Mouse (Mus musculus) effector memory CD4-positive, alpha-beta T cell, adult 7 months (primary cell): Measurements from ENCODE around the gene Hscb. TPM values are rescaled to one million over a fixed set of nuclear protein-coding genes. Genes with fewer than 3 reads are reported as not detected.

Experiments
- polyA plus RNA-seq: library from polyadenylated mRNA; unstranded; fragments of 100-300 nt; shearing (Covaris generic); gene quantifications from one replicate; pipeline ENCODE4 v1.2.1, GENCODE M21; 2017

Gene Hscb
- 16.4 TPM for polyA plus RNA-seq

GRCm38 (mm10) chr5:110839678-110840365, at the start of gene Hscb, which contains the start of gene Chek2:
Hscb (minus strand) TSS chr5:110839777.
Chek2 (plus strand) TSS chr5:110839979.

GRCm38 (mm10) chr5:110879584-110880374, 40.2 kb upstream of the Hscb start, which contains the start of gene Ttc28:
Ttc28 (plus strand) TSS chr5:110879803.

GRCm38 (mm10) chr5:110809667-110810325, 29.8 kb downstream of the Hscb start, which contains the start of gene Ulk1:
Ulk1 (minus strand) TSS chr5:110810097.

GRCm38 (mm10) chr5:110779998-110780760, 59.4 kb downstream of the Hscb start, which contains the start of gene Pus1:
Pus1 (minus strand) TSS chr5:110780659.

Other genes with a start within 250 kb of the Hscb start
- gene Noc4l, start 186.4 kb downstream of the Hscb start, polyA plus RNA-seq, result 42.6 TPM
- gene Ddx51, start 186.3 kb downstream of the Hscb start, polyA plus RNA-seq, result 47.4 TPM
- 46.4 TPM for gene Ep400, start 69.1 kb downstream of the Hscb start, polyA plus RNA-seq
- 30.8 TPM for gene Pus1, start 59.1 kb downstream of the Hscb start, polyA plus RNA-seq
- 98.3 TPM for gene Ulk1, start 29.7 kb downstream of the Hscb start, polyA plus RNA-seq
- gene Chek2, start 202 bp upstream of the Hscb start, polyA plus RNA-seq, result 3.2 TPM
- 2.1 TPM for gene Ttc28, start 40.0 kb upstream of the Hscb start, polyA plus RNA-seq